Mouse (Mus musculus) CD4-positive, CD25-positive, alpha-beta regulatory T cell, adult 4 months (primary cell): ENCODE data around the gene Neurl2. TPM values are rescaled to one million over a fixed set of nuclear protein-coding genes. Genes with fewer than 3 reads are reported as not detected.
"Not testable (repeated sequence)": the region's sequence is repeated elsewhere in the genome, so short reads cannot be mapped to it uniquely, and the experiment has no call there.

Source experiments
- ATAC-seq: one replicate; pipeline ENCODE4 v1.8.0; 2017
- polyA plus RNA-seq, 2 experiments: library from polyadenylated mRNA; unstranded; fragments of 100-300 nt; shearing (Covaris generic); gene quantifications; one replicate each; pipeline ENCODE4 v1.2.1; 2017

The Neurl2 gene
- polyA plus RNA-seq, 2 experiments from 2014 or later, result 0.65 to 1.6 TPM

- ATAC-seq, result no peak
Observed at GRCm38 (mm10) chr2:164857842-164858553, 24.7 kb upstream of the Neurl2 start.

- ATAC-seq, result peak; percentile 75
Observed at GRCm38 (mm10) chr2:164857101-164857821, 24.0 kb upstream of the Neurl2 start, which contains the start of gene Pltp. TSS of gene Pltp (minus strand) at chr2:164857711.

GRCm38 (mm10) chr2:164856309-164857100, 23.2 kb upstream of the Neurl2 start:
- ATAC-seq, result peak; percentile 37

GRCm38 (mm10) chr2:164855572-164855971, 22.3 kb upstream of the Neurl2 start:
- ATAC-seq, result not testable (repeated sequence)

- ATAC-seq, result peak; percentile 98
Observed at GRCm38 (mm10) chr2:164850061-164850460, 16.8 kb upstream of the Neurl2 start.

- ATAC-seq, result no peak
Observed at GRCm38 (mm10) chr2:164845782-164846181, 12.5 kb upstream of the Neurl2 start.

- ATAC-seq, result no peak
Observed at GRCm38 (mm10) chr2:164835164-164835563, 1.9 kb upstream of the Neurl2 start.

GRCm38 (mm10) chr2:164834531-164834930, 1.3 kb upstream of the Neurl2 start:
- ATAC-seq, result no peak

- ATAC-seq, result peak; percentile 89
Observed at GRCm38 (mm10) chr2:164832748-164833301, 431 bp downstream of the Neurl2 start, which contains the start of gene Ctsa. TSS of gene Ctsa (plus strand) at chr2:164832873.

GRCm38 (mm10) chr2:164832032-164832747, 1.1 kb downstream of the Neurl2 start:
- peak; percentile 1 for ATAC-seq

GRCm38 (mm10) chr2:164831029-164831428, 2.2 kb downstream of the Neurl2 start:
- ATAC-seq, result no peak

GRCm38 (mm10) chr2:164829090-164829489, 4.2 kb downstream of the Neurl2 start:
- ATAC-seq, result no peak

- no peak for ATAC-seq
Observed at GRCm38 (mm10) chr2:164828437-164828836, 4.8 kb downstream of the Neurl2 start, which contains the start of gene Spata25. TSS of gene Spata25 (minus strand) at chr2:164828537.

GRCm38 (mm10) chr2:164827146-164827850, 6.0 kb downstream of the Neurl2 start:
- no peak for ATAC-seq

- no peak for ATAC-seq
Observed at GRCm38 (mm10) chr2:164825521-164825920, 7.7 kb downstream of the Neurl2 start.

- no peak for ATAC-seq
Observed at GRCm38 (mm10) chr2:164823969-164824368, 9.3 kb downstream of the Neurl2 start.

- ATAC-seq, result no peak
Observed at GRCm38 (mm10) chr2:164823181-164823585, 10.1 kb downstream of the Neurl2 start.

GRCm38 (mm10) chr2:164822636-164823165, 10.6 kb downstream of the Neurl2 start, which contains the start of gene Zswim1:
TSS of gene Zswim1 (plus strand) at chr2:164822686.
- peak; percentile 100 for ATAC-seq

GRCm38 (mm10) chr2:164821060-164821459, 12.2 kb downstream of the Neurl2 start:
- ATAC-seq, result no peak

GRCm38 (mm10) chr2:164817703-164818102, 15.6 kb downstream of the Neurl2 start:
- no peak for ATAC-seq

- ATAC-seq, result no peak
Observed at GRCm38 (mm10) chr2:164817206-164817605, 16.1 kb downstream of the Neurl2 start.
